Mouse (Mus musculus): ENCODE results near the gene Ddx54. TPM values are rescaled to one million over a fixed set of nuclear protein-coding genes. Genes with fewer than 3 reads are reported as not detected.

The Ddx54 gene
- 59.4 and 59.7 TPM in 2 replicates for polyA plus RNA-seq (2016; fragmentation: Nextera tagmentation; extraction: Ambion mirVana)

- Histone ChIP-seq H3K4me3 (peak within 1 kb of the TSS; percentile 72), H3K27me3 (ENCODE audit: low read depth, poor library complexity, severe bottlenecking) (no peaks in the 10 kb centered on the region), H3K9me3 (replicated peaks) (peaks cover 7% of the 10 kb centered on the region; the same call in 1 of the 2 replicates), H3K4me1 (peaks cover 23% of the 10 kb centered on the region), H3K27ac (replicated peaks) (peak within 1 kb of the TSS; percentile 96), H3K36me3 (peaks cover 49% of the 10 kb centered on the region)
- WGBS = under 1% methylated on average over 22 of the region's 22 CpGs
- DNase-seq (ENCODE audit: low spot score) = peak; percentile 97
These were observed at the start of gene Ddx54, which contains the start of gene Rita1 for GRCm38 (mm10) chr5:120612442-120612821. TSS of gene Ddx54 (plus strand) at chr5:120612739. TSS of gene Rita1 (minus strand) at chr5:120612589.

- no peak overlapping the region for H3K4me3 ChIP-seq
- peaks cover 90% of the 10 kb centered on the region for H3K4me1 ChIP-seq
- no peaks in the 10 kb centered on the region for H3K9me3 ChIP-seq (replicated peaks)
- no peaks in the 10 kb centered on the region for H3K27me3 ChIP-seq (ENCODE audit: low read depth, poor library complexity, severe bottlenecking)
- H3K36me3 ChIP-seq = no peaks in the 10 kb centered on the region
- WGBS = 60% methylated on average over 28 of the region's 28 CpGs
- H3K27ac ChIP-seq (replicated peaks) = peak overlapping the region; percentile 76
- peak; percentile 54 for DNase-seq (ENCODE audit: low spot score)
These were observed 49.3 kb upstream of the Ddx54 start for GRCm38 (mm10) chr5:120562956-120563913.

GRCm38 (mm10) chr5:120563914-120564311 is 48.6 kb upstream of the Ddx54 start:
- Histone ChIP-seq H3K4me1 (peaks cover 90% of the 10 kb centered on the region), H3K27me3 (ENCODE audit: low read depth, poor library complexity, severe bottlenecking) (no peaks in the 10 kb centered on the region), H3K4me3 (no peak overlapping the region), H3K36me3 (no peaks in the 10 kb centered on the region), H3K27ac (replicated peaks) (peak overlapping the region; percentile 76), H3K9me3 (replicated peaks) (no peaks in the 10 kb centered on the region)
- no peak for DNase-seq (ENCODE audit: low spot score)
- WGBS = 55% methylated on average over 4 of the region's 4 CpGs

GRCm38 (mm10) chr5:120565171-120565905 is 47.2 kb upstream of the Ddx54 start:
- no peak for DNase-seq (ENCODE audit: low spot score)
- 50% methylated on average over 15 of the region's 15 CpGs for WGBS
- Histone ChIP-seq H3K27me3 (ENCODE audit: low read depth, poor library complexity, severe bottlenecking) (no peaks in the 10 kb centered on the region), H3K27ac (replicated peaks) (peak overlapping the region; percentile 80), H3K9me3 (replicated peaks) (no peaks in the 10 kb centered on the region), H3K36me3 (no peaks in the 10 kb centered on the region), H3K4me1 (peaks cover 84% of the 10 kb centered on the region), H3K4me3 (no peak overlapping the region)

GRCm38 (mm10) chr5:120566101-120566500 is 46.4 kb upstream of the Ddx54 start:
- DNase-seq (ENCODE audit: low spot score) = no peak
- Histone ChIP-seq H3K4me3 (no peak overlapping the region), H3K4me1 (peaks cover 84% of the 10 kb centered on the region), H3K27ac (replicated peaks) (peak overlapping the region; percentile 80), H3K27me3 (ENCODE audit: low read depth, poor library complexity, severe bottlenecking) (no peaks in the 10 kb centered on the region), H3K9me3 (replicated peaks) (no peaks in the 10 kb centered on the region), H3K36me3 (no peaks in the 10 kb centered on the region)
- 51% methylated on average over 5 of the region's 5 CpGs for WGBS

DNA sequence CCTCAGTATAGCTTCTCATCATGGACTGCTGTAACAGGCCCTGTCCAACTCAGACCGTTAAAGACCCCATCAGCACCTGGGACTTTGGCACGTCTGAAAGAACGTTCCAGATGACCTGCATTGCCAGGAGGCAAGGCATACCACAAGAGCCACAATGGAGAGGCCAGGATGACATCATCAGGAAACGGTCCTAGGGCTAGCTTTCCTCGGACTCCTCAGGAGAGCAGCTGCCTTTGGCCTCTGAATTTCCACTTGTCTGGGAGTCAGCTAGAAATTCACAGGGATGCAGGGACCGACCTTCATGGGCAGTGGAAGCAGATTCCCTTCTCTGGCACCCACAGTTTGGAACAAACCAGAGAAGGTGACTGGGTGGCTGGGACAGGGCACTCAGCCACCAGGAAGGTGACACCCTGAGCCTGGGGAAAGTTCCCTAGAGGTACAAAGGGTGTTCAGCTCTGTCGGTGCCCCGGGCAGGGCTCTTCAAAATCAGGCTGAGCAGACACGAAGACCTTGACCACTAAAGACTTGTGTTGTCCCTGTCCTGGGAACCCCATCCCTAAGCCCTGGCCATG is 45.8 kb upstream of the Ddx54 start:
- Histone ChIP-seq H3K27me3 (ENCODE audit: low read depth, poor library complexity, severe bottlenecking) (no peaks in the 10 kb centered on the region), H3K4me3 (no peak overlapping the region), H3K4me1 (peaks cover 87% of the 10 kb centered on the region), H3K27ac (replicated peaks) (peak overlapping the region; percentile 80), H3K9me3 (replicated peaks) (no peaks in the 10 kb centered on the region), H3K36me3 (no peaks in the 10 kb centered on the region)
- 67% methylated on average over 9 of the region's 9 CpGs for WGBS
- no peak for DNase-seq (ENCODE audit: low spot score)

DNA sequence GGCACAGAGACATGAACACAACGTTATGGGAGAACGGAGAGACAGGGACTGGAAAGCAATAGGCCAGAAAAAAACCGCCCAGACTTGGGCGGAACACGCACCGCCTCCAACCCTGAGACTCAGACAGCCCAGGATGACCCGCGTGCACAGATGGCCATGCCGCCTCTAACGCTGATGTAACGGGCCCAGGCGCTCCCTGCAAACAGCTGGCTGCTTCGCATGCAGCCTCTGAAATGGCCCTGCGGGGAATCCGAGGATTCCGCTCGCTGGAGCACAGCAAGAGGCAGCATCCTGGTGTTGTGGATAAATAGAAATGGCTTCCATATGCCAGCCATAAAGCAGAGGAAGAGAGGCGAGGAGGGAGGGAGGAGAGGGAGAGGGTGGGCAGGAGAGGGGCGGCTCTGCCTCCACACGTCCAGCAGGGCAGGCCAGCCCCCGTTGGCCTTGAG is 45.3 kb upstream of the Ddx54 start:
- Histone ChIP-seq H3K9me3 (replicated peaks) (no peaks in the 10 kb centered on the region), H3K27me3 (ENCODE audit: low read depth, poor library complexity, severe bottlenecking) (no peaks in the 10 kb centered on the region), H3K4me3 (peak overlapping the region; percentile 25; the same call in 1 of the 2 replicates), H3K4me1 (peaks cover 83% of the 10 kb centered on the region), H3K27ac (replicated peaks) (peak overlapping the region; percentile 80), H3K36me3 (no peaks in the 10 kb centered on the region)
- peak; percentile 64 for DNase-seq (ENCODE audit: low spot score)
- 23% methylated on average over 21 of the region's 21 CpGs for whole genome bisulfite sequencing

DNA sequence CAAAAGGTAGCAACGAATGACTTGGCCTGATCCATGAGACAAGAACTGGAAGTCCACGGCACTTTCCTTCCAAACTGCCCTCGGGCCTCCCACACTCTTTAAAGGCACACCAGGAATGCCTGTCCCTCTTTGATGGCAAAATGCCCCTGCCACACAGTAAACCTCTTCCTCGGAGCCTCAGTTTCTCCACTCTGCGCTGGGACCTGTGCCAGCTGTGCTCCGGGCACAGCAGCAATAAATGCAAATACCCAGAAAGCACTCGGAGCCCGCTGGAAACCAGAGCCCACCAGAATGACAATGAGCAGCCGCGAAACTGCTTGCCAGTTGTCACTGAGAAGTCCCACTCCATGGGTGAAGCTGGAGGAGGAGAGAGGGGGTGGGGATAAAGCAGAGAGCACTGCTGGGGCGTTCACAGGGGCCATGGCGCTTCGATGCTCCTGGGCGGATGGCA is 44.8 kb upstream of the Ddx54 start:
- Histone ChIP-seq H3K27me3 (ENCODE audit: low read depth, poor library complexity, severe bottlenecking) (no peaks in the 10 kb centered on the region), H3K4me3 (no peak overlapping the region), H3K9me3 (replicated peaks) (no peaks in the 10 kb centered on the region), H3K36me3 (no peaks in the 10 kb centered on the region), H3K4me1 (peaks cover 79% of the 10 kb centered on the region), H3K27ac (replicated peaks) (peak overlapping the region; percentile 80)
- WGBS = 62% methylated on average over 14 of the region's 14 CpGs
- no peak for DNase-seq (ENCODE audit: low spot score)

DNA sequence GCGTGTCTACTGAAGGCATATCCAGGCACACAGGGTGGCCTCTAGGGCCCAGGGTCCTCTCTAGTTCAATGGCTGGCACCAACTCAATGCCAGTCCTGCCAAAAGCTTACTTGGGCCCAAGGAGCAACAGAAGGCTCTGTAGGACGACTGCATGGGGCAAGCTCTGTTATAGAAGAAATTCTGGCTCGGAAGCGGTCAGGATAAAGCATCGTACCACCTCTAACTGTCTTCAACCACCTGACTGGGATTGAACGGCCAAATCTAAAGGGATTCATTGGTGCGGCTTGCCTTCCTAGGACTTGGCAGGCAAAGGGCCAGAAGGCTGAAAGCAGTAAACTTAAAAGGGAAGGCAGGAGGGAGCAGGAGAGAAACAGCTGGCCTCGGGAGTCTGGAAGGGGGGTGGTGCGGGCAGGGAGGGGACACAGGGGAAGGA is 44.2 kb upstream of the Ddx54 start:
- 76% methylated on average over 9 of the region's 9 CpGs for WGBS

GRCm38 (mm10) chr5:120568964-120569363 is 43.6 kb upstream of the Ddx54 start:
- DNase-seq (ENCODE audit: low spot score) = no peak
- Histone ChIP-seq H3K36me3 (no peaks in the 10 kb centered on the region), H3K4me3 (no peak overlapping the region), H3K27ac (replicated peaks) (peak overlapping the region; percentile 80; the same call in 1 of the 2 replicates), H3K27me3 (ENCODE audit: low read depth, poor library complexity, severe bottlenecking) (no peaks in the 10 kb centered on the region), H3K4me1 (peaks cover 68% of the 10 kb centered on the region), H3K9me3 (replicated peaks) (no peaks in the 10 kb centered on the region)
- WGBS = 88% methylated on average over 4 of the region's 4 CpGs

More for the DNA sequence above, 44.2 kb upstream of the Ddx54 start:
- peaks cover 74% of the 10 kb centered on the region for H3K4me1 ChIP-seq
- H3K9me3 ChIP-seq (replicated peaks) = no peaks in the 10 kb centered on the region
- peak overlapping the region; percentile 80 for H3K27ac ChIP-seq (replicated peaks)
- DNase-seq (ENCODE audit: low spot score) = no peak
- no peaks in the 10 kb centered on the region for H3K36me3 ChIP-seq
- no peaks in the 10 kb centered on the region for H3K27me3 ChIP-seq (ENCODE audit: low read depth, poor library complexity, severe bottlenecking)
- H3K4me3 ChIP-seq = no peak overlapping the region

DNA sequence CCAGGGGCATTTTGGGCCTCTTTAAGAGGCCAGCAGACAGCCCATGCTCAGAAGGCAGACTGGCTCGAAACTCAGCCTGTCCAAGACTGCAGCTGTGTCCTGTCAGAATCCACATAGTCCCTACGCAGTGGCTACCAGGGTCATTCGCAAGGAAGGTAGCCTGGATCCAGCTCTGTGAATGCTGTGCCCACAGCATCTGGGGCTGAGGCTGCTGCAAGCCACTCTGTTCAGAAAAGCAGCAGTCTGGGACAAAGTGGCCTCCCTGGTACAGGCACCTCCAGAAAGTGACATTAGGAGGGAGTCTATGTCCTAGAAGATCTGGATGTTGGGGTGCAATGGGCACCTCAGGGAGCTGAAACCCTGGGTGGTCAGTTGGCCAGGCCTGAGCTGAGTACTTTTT is 42.7 kb upstream of the Ddx54 start:
- 97% methylated on average over 3 of the region's 3 CpGs for WGBS
- no peak for DNase-seq (ENCODE audit: low spot score)
- Histone ChIP-seq H3K27me3 (ENCODE audit: low read depth, poor library complexity, severe bottlenecking) (no peaks in the 10 kb centered on the region), H3K36me3 (no peaks in the 10 kb centered on the region), H3K9me3 (replicated peaks) (no peaks in the 10 kb centered on the region), H3K4me1 (peaks cover 62% of the 10 kb centered on the region), H3K4me3 (no peak overlapping the region), H3K27ac (replicated peaks) (0 out of 2 replicates have a peak overlapping the region, but pooled peaks have one; percentile 33)

- H3K27ac ChIP-seq (replicated peaks) = peak overlapping the region; percentile 49
- no peak for DNase-seq (ENCODE audit: low spot score)
- no peaks in the 10 kb centered on the region for H3K36me3 ChIP-seq
- H3K4me3 ChIP-seq = no peak overlapping the region
- no peaks in the 10 kb centered on the region for H3K27me3 ChIP-seq (ENCODE audit: low read depth, poor library complexity, severe bottlenecking)
- no peaks in the 10 kb centered on the region for H3K9me3 ChIP-seq (replicated peaks)
- peaks cover 56% of the 10 kb centered on the region for H3K4me1 ChIP-seq
- 86% methylated on average over 11 of the region's 11 CpGs for WGBS
These were observed 42.1 kb upstream of the Ddx54 start for GRCm38 (mm10) chr5:120570289-120570897.

Data from midbrain, embryonic 10.5 days (tissue).